Mouse (Mus musculus) c-Kit-positive CD71-positive TER-119-negative erythroid progenitor cells, embryonic 14.5 days (primary cell): ENCODE measurements at regions not wholly inside any gene's neighbourhood (a gene's known extent, or its start where the extent isn't known, plus 50 kb on each side); places are given as distances from the start of the nearest gene placed in this dataset.

ENCODE experiments used
- DNase-seq: peaks from one replicate; pipeline ENCODE4 v3.0.0-alpha.2; 2013; ENCODE audit warnings: low read depth

GRCm38 (mm10) chr4:31500432-31500831 lies 463.5 kb upstream of the Map3k7 start:
- DNase-seq = no peak

- no peak for DNase-seq
Measured at GRCm38 (mm10) chr4:31525638-31526207, 438.2 kb upstream of the Map3k7 start.

- no peak for DNase-seq
Measured at GRCm38 (mm10) chr4:31536811-31537210, 427.1 kb upstream of the Map3k7 start.

GRCm38 (mm10) chr4:31553780-31554394 lies 410.0 kb upstream of the Map3k7 start:
- DNase-seq = no peak

- no peak for DNase-seq
Measured at GRCm38 (mm10) chr4:31555077-31555476, 408.8 kb upstream of the Map3k7 start.

- DNase-seq = no peak
Measured at GRCm38 (mm10) chr4:31557261-31557660, 406.6 kb upstream of the Map3k7 start.

- DNase-seq = no peak
Measured at GRCm38 (mm10) chr4:31560305-31560704, 403.6 kb upstream of the Map3k7 start.

GRCm38 (mm10) chr4:31561183-31561582 lies 402.7 kb upstream of the Map3k7 start:
- no peak for DNase-seq

GRCm38 (mm10) chr4:31561823-31562222 lies 402.1 kb upstream of the Map3k7 start:
- no peak for DNase-seq

GRCm38 (mm10) chr4:31566158-31566557 lies 397.7 kb upstream of the Map3k7 start:
- DNase-seq = no peak

GRCm38 (mm10) chr4:31566834-31567233 lies 397.1 kb upstream of the Map3k7 start:
- DNase-seq = no peak

- no peak for DNase-seq
Measured at GRCm38 (mm10) chr4:31569687-31570086, 394.2 kb upstream of the Map3k7 start.

- no peak for DNase-seq
Measured at GRCm38 (mm10) chr4:31576982-31577579, 386.8 kb upstream of the Map3k7 start.

- DNase-seq = no peak
Measured at GRCm38 (mm10) chr4:31583495-31583894, 380.4 kb upstream of the Map3k7 start.

GRCm38 (mm10) chr4:31584171-31584570 lies 379.7 kb upstream of the Map3k7 start:
- no peak for DNase-seq

GRCm38 (mm10) chr4:31594089-31594488 lies 369.8 kb upstream of the Map3k7 start:
- no peak for DNase-seq

- DNase-seq = no peak
Measured at GRCm38 (mm10) chr4:31601536-31601935, 362.4 kb upstream of the Map3k7 start.

- no peak for DNase-seq
Measured at GRCm38 (mm10) chr4:31603776-31604175, 360.1 kb upstream of the Map3k7 start.

GRCm38 (mm10) chr4:31608811-31609210 lies 355.1 kb upstream of the Map3k7 start:
- DNase-seq = no peak

GRCm38 (mm10) chr4:31609559-31609958 lies 354.3 kb upstream of the Map3k7 start:
- no peak for DNase-seq

GRCm38 (mm10) chr4:31612147-31612824 lies 351.6 kb upstream of the Map3k7 start:
- no peak for DNase-seq

- no peak for DNase-seq
Measured at GRCm38 (mm10) chr4:31612825-31613514, 350.9 kb upstream of the Map3k7 start.

GRCm38 (mm10) chr4:31617572-31617971 lies 346.3 kb upstream of the Map3k7 start:
- no peak for DNase-seq
